8 mouse cellular contexts compared by ENCODE assay signal in genomic region chr1:74361812-74362211, GRCm38 (mm10). TPM values are rescaled to one million over a fixed set of nuclear protein-coding genes. Genes with fewer than 3 reads are reported as not detected.
DNase-seq lines count a peak whose midpoint lies in the region; ATAC-seq and TF ChIP-seq lines count a peak whose summit lies in the region.

TSS of gene Catip (plus strand) at chr1:74362108.

- peak; percentile 31; the same call in 1 of the 2 replicates for TF ChIP-seq CTCF in bone marrow macrophage, adult 2 months (IDR thresholded peaks at IDR 0.05; ENCODE audit: low read depth, low read length)

- no peak within 1 kb of the TSS for H3K4me3 ChIP-seq in bone marrow macrophage, adult 2 months (ENCODE audit: insufficient read depth, low read length)
- no peak within 1 kb of the TSS for H3K4me3 ChIP-seq in embryonic facial prominence, embryonic 15.5 days (replicated peaks)
- no peak within 1 kb of the TSS for H3K4me3 ChIP-seq in limb, embryonic 10.5 days
- H3K4me3 ChIP-seq in midbrain, embryonic 15.5 days = no peak within 1 kb of the TSS

- H3K9ac ChIP-seq in embryonic facial prominence, embryonic 15.5 days = no peak within 1 kb of the TSS
- H3K9ac ChIP-seq in midbrain, embryonic 15.5 days = no peak within 1 kb of the TSS

- peaks cover 19% of the 10 kb centered on the region for H3K4me1 ChIP-seq in bone marrow macrophage, adult 2 months (ENCODE audit: control insufficient read depth, insufficient read depth, low read length)
- H3K4me1 ChIP-seq in embryonic facial prominence, embryonic 15.5 days = peaks cover 13% of the 10 kb centered on the region
- H3K4me1 ChIP-seq in limb, embryonic 10.5 days = peaks cover 25% of the 10 kb centered on the region
- H3K4me1 ChIP-seq in midbrain, embryonic 15.5 days = 0 out of 2 replicates have a peak, but pooled peaks cover 5% of the 10 kb centered on the region

- no peaks in the 10 kb centered on the region for H3K9me3 ChIP-seq in embryonic facial prominence, embryonic 15.5 days (replicated peaks)
- no peaks in the 10 kb centered on the region for H3K9me3 ChIP-seq in limb, embryonic 10.5 days (replicated peaks)
- H3K9me3 ChIP-seq in midbrain, embryonic 15.5 days = no peaks in the 10 kb centered on the region

- DNase-seq in CD8-positive naive resting alpha-beta T cell, adult 2 months (ENCODE audit: low read depth in 2 of 2, low spot score in 2 of 2) = peak; percentile 28 to 46
- peak; percentile 76 to 85 for DNase-seq in heart, adult 9 months (ENCODE audit: low spot score in 2 of 2)
- peak; percentile 82 to 83 for DNase-seq in kidney, adult 8-10 months
- DNase-seq in limb, embryonic 10.5 days (ENCODE audit: low spot score) = peak; percentile 67
- peak; percentile 81 for DNase-seq in splenic B cell, adult 2 months (ENCODE audit: low read depth, low spot score)

- 0 out of 2 replicates have a peak within 1 kb of the TSS, but pooled peaks have one; percentile 17 for H3K4me2 ChIP-seq in embryonic facial prominence, embryonic 15.5 days (replicated peaks)
- no peak within 1 kb of the TSS for H3K4me2 ChIP-seq in midbrain, embryonic 15.5 days

- 0% methylated on average over 2 of the region's 2 CpGs for WGBS in embryonic facial prominence, embryonic 15.5 days
- WGBS in limb, embryonic 10.5 days = 4% methylated on average over 2 of the region's 2 CpGs
- WGBS in midbrain, embryonic 15.5 days = 0% methylated on average over 2 of the region's 2 CpGs

- no peaks in the 10 kb centered on the region for H3K27me3 ChIP-seq in embryonic facial prominence, embryonic 15.5 days
- no peaks in the 10 kb centered on the region for H3K27me3 ChIP-seq in limb, embryonic 10.5 days (ENCODE audit: low read depth, poor library complexity, severe bottlenecking)
- no peaks in the 10 kb centered on the region for H3K27me3 ChIP-seq in midbrain, embryonic 15.5 days (replicated peaks)
- H3K27me3 ChIP-seq in splenic B cell, adult 2 months (ENCODE audit: control insufficient read depth, insufficient read depth, low read length, poor library complexity, severe bottlenecking) = no peaks in the 10 kb centered on the region

- H3K27ac ChIP-seq in bone marrow macrophage, adult 2 months (ENCODE audit: insufficient read depth, low read depth, low read length) = no peak within 1 kb of the TSS
- H3K27ac ChIP-seq in embryonic facial prominence, embryonic 15.5 days (replicated peaks) = no peak within 1 kb of the TSS; the same call in 1 of the 2 replicates
- peak within 1 kb of the TSS; percentile 54 for H3K27ac ChIP-seq in limb, embryonic 10.5 days
- H3K27ac ChIP-seq in midbrain, embryonic 15.5 days = no peak within 1 kb of the TSS

- ATAC-seq in embryonic facial prominence, embryonic 15.5 days (ENCODE audit: insufficient number of reproducible peaks, low FRiP score, low TSS enrichment, low read depth) = peak; percentile 68; the same call in 1 of the 2 replicates
- ATAC-seq in midbrain, embryonic 15.5 days (replicated peaks) = peak; percentile 85

- H3K36me3 ChIP-seq in embryonic facial prominence, embryonic 15.5 days = no peaks in the 10 kb centered on the region
- no peaks in the 10 kb centered on the region for H3K36me3 ChIP-seq in limb, embryonic 10.5 days
- H3K36me3 ChIP-seq in midbrain, embryonic 15.5 days (replicated peaks) = no peaks in the 10 kb centered on the region
- H3K36me3 ChIP-seq in splenic B cell, adult 2 months (ENCODE audit: control insufficient read depth, insufficient read depth, low read length, poor library complexity, severe bottlenecking) = no peaks in the 10 kb centered on the region

- no peak for TF ChIP-seq POLR2A in bone marrow macrophage, adult 2 months (IDR thresholded peaks at IDR 0.05; ENCODE audit: borderline replicate concordance, low read depth, low read length)

RNA-seq across cellular contexts. Expression of gene Catip, which starts in this region (rescaled TPM):
- 0.60 and 0.76 TPM in 2 replicates for polyA plus RNA-seq in bone marrow macrophage, adult 2 months (2012; ENCODE audit: insufficient read depth, insufficient read length, missing spikeins)
- polyA plus RNA-seq in embryonic facial prominence, embryonic 15.5 days (2015; fragmentation: Nextera tagmentation; extraction: Ambion mirVana) = 2.5 and 2.8 TPM in 2 replicates
- polyA plus RNA-seq in limb, embryonic 10.5 days (2016; fragmentation: Nextera tagmentation; extraction: Ambion mirVana) = 0.29 and 0.38 TPM in 2 replicates
- polyA plus RNA-seq in midbrain, embryonic 15.5 days (2015; fragmentation: Nextera tagmentation; extraction: Ambion mirVana) = 0.68 and 1.9 TPM in 2 replicates

Comparison
In these comparisons a context has a peak if more than half of its experiments do, and no peak if none do; other contexts are left out.
1. Peak in DNase-seq and H3K27ac ChIP-seq in limb, embryonic 10.5 days; RNA of the gene not detected or under 1 TPM.